Mouse (Mus musculus) cerebellum, adult 11-12 months (tissue): Measurements from ENCODE around the gene Srm.

Experiments
- DNase-seq: peaks from one replicate; pipeline ENCODE4 v3.0.0; 2022

Gene Srm

GRCm38 (mm10) chr4:148602357-148603120, 11.2 kb downstream of the Srm start, which contains the start of gene Masp2:
Masp2 (plus strand) TSS chr4:148602554.
- no peak for DNase-seq

GRCm38 (mm10) chr4:148603376-148604139, 12.3 kb downstream of the Srm start:
- no peak for DNase-seq

- no peak for DNase-seq
These were observed 12.8 kb downstream of the Srm start for GRCm38 (mm10) chr4:148604141-148604540.

- no peak for DNase-seq
These were observed 13.3 kb downstream of the Srm start for GRCm38 (mm10) chr4:148604541-148605165.

- DNase-seq, result peak; percentile 55
These were observed 16.5 kb downstream of the Srm start for GRCm38 (mm10) chr4:148607758-148608157.

- DNase-seq, result no peak
These were observed 18.5 kb downstream of the Srm start for GRCm38 (mm10) chr4:148609805-148610204.

GRCm38 (mm10) chr4:148610631-148611364, 19.5 kb downstream of the Srm start:
- no peak for DNase-seq

- DNase-seq, result no peak
These were observed 21.3 kb downstream of the Srm start for GRCm38 (mm10) chr4:148612557-148612956.

- no peak for DNase-seq
These were observed 22.4 kb downstream of the Srm start for GRCm38 (mm10) chr4:148613738-148614137.

GRCm38 (mm10) chr4:148619805-148620204, 28.5 kb downstream of the Srm start:
- DNase-seq, result no peak

- DNase-seq, result no peak
These were observed 29.4 kb downstream of the Srm start for GRCm38 (mm10) chr4:148620718-148621117.

- no peak for DNase-seq
These were observed 31.2 kb downstream of the Srm start for GRCm38 (mm10) chr4:148622485-148622884.

GRCm38 (mm10) chr4:148623609-148624008, 32.3 kb downstream of the Srm start:
- no peak for DNase-seq

GRCm38 (mm10) chr4:148625010-148625409, 33.7 kb downstream of the Srm start:
- no peak for DNase-seq

GRCm38 (mm10) chr4:148625756-148626622, 34.7 kb downstream of the Srm start:
- DNase-seq, result peak; percentile 42

GRCm38 (mm10) chr4:148626623-148627185, 35.4 kb downstream of the Srm start, which contains the start of gene Tardbp:
Tardbp (minus strand) TSS chr4:148627019.
- DNase-seq, result peak; percentile 94

GRCm38 (mm10) chr4:148627246-148627645, 35.9 kb downstream of the Srm start:
- no peak for DNase-seq

GRCm38 (mm10) chr4:148632013-148632692, 40.9 kb downstream of the Srm start:
- no peak for DNase-seq

GRCm38 (mm10) chr4:148633395-148634061, 42.2 kb downstream of the Srm start:
- no peak for DNase-seq

- no peak for DNase-seq
These were observed 44.0 kb downstream of the Srm start for GRCm38 (mm10) chr4:148635309-148635708.
